Mouse (Mus musculus) cerebellum, postnatal 4 days (tissue): ENCODE results near the gene Gm32742.
"Not testable (repeated sequence)": the region's sequence is repeated elsewhere in the genome, so short reads cannot be mapped to it uniquely, and the experiment has no call there.

ENCODE experiments used
- DNase-seq, 2 experiments: peaks; one replicate each; pipeline ENCODE4 v3.0.0; 2022; ENCODE audit warnings: low spot score in 2 of 2, mixed read lengths in 1 of 2

The Gm32742 gene

GRCm38 (mm10) chr9:51152079-51152752 is 13.1 kb downstream of the Gm32742 start:
- peak in 1 of 2 experiments; percentile 74 for DNase-seq

- no peak for DNase-seq
Measured at GRCm38 (mm10) chr9:51147294-51147693, 18.0 kb downstream of the Gm32742 start.

GRCm38 (mm10) chr9:51146496-51146895 is 18.8 kb downstream of the Gm32742 start:
- DNase-seq: no peak

GRCm38 (mm10) chr9:51144218-51144617 is 21.1 kb downstream of the Gm32742 start:
- no peak for DNase-seq

- no peak for DNase-seq
Measured at GRCm38 (mm10) chr9:51143437-51143836, 21.9 kb downstream of the Gm32742 start.

- no peak for DNase-seq
Measured at GRCm38 (mm10) chr9:51140711-51141110, 24.6 kb downstream of the Gm32742 start.

GRCm38 (mm10) chr9:51139401-51139800 is 25.9 kb downstream of the Gm32742 start:
- not testable (repeated sequence) for DNase-seq

- no peak for DNase-seq
Measured at GRCm38 (mm10) chr9:51138301-51138700, 27.0 kb downstream of the Gm32742 start.

- no peak for DNase-seq
Measured at GRCm38 (mm10) chr9:51137836-51138235, 27.5 kb downstream of the Gm32742 start.

GRCm38 (mm10) chr9:51137432-51137831 is 27.9 kb downstream of the Gm32742 start:
- DNase-seq: no peak

- DNase-seq: no peak
Measured at GRCm38 (mm10) chr9:51136985-51137384, 28.3 kb downstream of the Gm32742 start.

- DNase-seq: no peak
Measured at GRCm38 (mm10) chr9:51114767-51115166, 50.5 kb downstream of the Gm32742 start.

GRCm38 (mm10) chr9:51105751-51106150 is 59.6 kb downstream of the Gm32742 start:
- no peak for DNase-seq

- peak in 1 of 2 experiments; percentile 50 for DNase-seq
Measured at GRCm38 (mm10) chr9:51103808-51104514, 61.4 kb downstream of the Gm32742 start.

GRCm38 (mm10) chr9:51102963-51103807 is 62.1 kb downstream of the Gm32742 start:
- DNase-seq: peak; percentile 21 to 47

- DNase-seq: peak; percentile 21 to 35
Measured at GRCm38 (mm10) chr9:51101756-51102425, 63.4 kb downstream of the Gm32742 start, which contains the start of gene 4833427G06Rik. 4833427G06Rik (minus strand) TSS chr9:51102078.

GRCm38 (mm10) chr9:51096306-51096705 is 69.0 kb downstream of the Gm32742 start:
- DNase-seq: no peak

- DNase-seq: no peak
Measured at GRCm38 (mm10) chr9:51093697-51094096, 71.6 kb downstream of the Gm32742 start.

GRCm38 (mm10) chr9:51081614-51082013 is 83.7 kb downstream of the Gm32742 start:
- no peak for DNase-seq
